ENCODE assay signal across 9 mouse cellular contexts in the genomic region with DNA sequence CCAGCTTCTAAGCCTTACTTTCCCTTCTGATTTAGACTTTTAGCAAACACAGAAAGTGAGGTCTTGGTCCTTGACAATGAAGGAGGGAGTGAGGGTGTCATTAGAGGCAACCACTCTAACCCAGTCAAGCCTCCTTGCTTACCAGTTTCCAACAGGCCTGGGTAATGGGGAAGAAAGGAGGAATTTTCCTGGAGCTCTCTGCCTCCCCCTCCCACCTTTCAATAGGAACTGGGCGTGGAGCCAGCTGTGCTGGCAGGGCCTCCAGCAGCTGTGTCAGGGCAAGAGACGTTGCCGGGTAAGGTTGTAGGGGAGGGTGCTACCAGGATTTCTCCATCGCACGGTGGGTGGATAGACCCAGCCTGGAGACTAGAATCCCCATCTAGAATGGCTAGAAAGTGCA. TPM values are rescaled to one million over a fixed set of nuclear protein-coding genes. Genes with fewer than 3 reads are reported as not detected.
A peak's percentile ranks its signal among the peaks of the same experiment; 100 is the strongest.
DNase-seq lines count a peak whose midpoint lies in the region; ATAC-seq lines count a peak whose summit lies in the region.
"Had no signal": no experiment of that assay in that cellular context is flagged by ENCODE, and none has a peak within 500 bp of the region (broad histone marks: within the 10 kb centered on the region; RNA-seq: fewer than 3 reads in every experiment).

No protein-coding gene starts in this region.

- peak; percentile 94 for DNase-seq in heart, adult 11 months
- no peak for DNase-seq in heart, adult 8-10 months (ENCODE audit: low spot score)
- no peak for DNase-seq in neural tube, embryonic 10.5 days (ENCODE audit: extremely low spot score, low spot score)
- DNase-seq in heart, postnatal 10 days: peak; percentile 75 to 78
- no peak for DNase-seq in left cerebral cortex, adult 11 months (ENCODE audit: low spot score)
- no peak for DNase-seq in cerebellum, adult 11-12 months

- no peak overlapping the region for H3K4me2 ChIP-seq in neural tube, embryonic 12.5 days (replicated peaks)
- H3K4me2 ChIP-seq in neural tube, embryonic 15.5 days: no peak overlapping the region

- no peak overlapping the region for H3K27ac ChIP-seq in neural tube, embryonic 12.5 days
- H3K27ac ChIP-seq in neural tube, embryonic 15.5 days (replicated peaks): peak overlapping the region; percentile 60

- H3K9ac ChIP-seq in neural tube, embryonic 12.5 days: no peak overlapping the region
- H3K9ac ChIP-seq in neural tube, embryonic 15.5 days (replicated peaks): no peak overlapping the region

- no peak overlapping the region for H3K4me3 ChIP-seq in neural tube, embryonic 12.5 days
- no peak overlapping the region for H3K4me3 ChIP-seq in neural tube, embryonic 15.5 days (replicated peaks)

- H3K36me3 ChIP-seq in neural tube, embryonic 12.5 days: peaks cover 37% of the 10 kb centered on the region
- peaks cover 40% of the 10 kb centered on the region for H3K36me3 ChIP-seq in neural tube, embryonic 15.5 days

- H3K27me3 ChIP-seq in neural tube, embryonic 12.5 days (replicated peaks): no peaks in the 10 kb centered on the region
- H3K27me3 ChIP-seq in neural tube, embryonic 15.5 days (replicated peaks): no peaks in the 10 kb centered on the region
- H3K27me3 ChIP-seq: CH12.LX had no signal

- H3K9me3 ChIP-seq in neural tube, embryonic 12.5 days: no peaks in the 10 kb centered on the region
- H3K9me3 ChIP-seq in neural tube, embryonic 15.5 days (replicated peaks): no peaks in the 10 kb centered on the region

- 0 out of 2 replicates have a peak, but pooled peaks have one; percentile 29 for ATAC-seq in neural tube, embryonic 12.5 days (ENCODE audit: low FRiP score, low read depth)
- ATAC-seq in neural tube, embryonic 15.5 days (ENCODE audit: low FRiP score): peak; percentile 60; the same call in 1 of the 2 replicates

- WGBS in neural tube, embryonic 12.5 days: 41% methylated on average over 5 of the region's 5 CpGs
- 37% methylated on average over 5 of the region's 5 CpGs for WGBS in neural tube, embryonic 15.5 days

- peaks cover 13% of the 10 kb centered on the region for H3K4me1 ChIP-seq in neural tube, embryonic 12.5 days
- H3K4me1 ChIP-seq in neural tube, embryonic 15.5 days: peaks cover 17% of the 10 kb centered on the region

- intact Hi-C loops in heart, postnatal 10 days (cut with DNase I): no loop called here

RNA-seq across cellular contexts. Expression of gene Tmod4, which starts 0.7 kb away (rescaled TPM):
- total RNA-seq in heart, adult 8-10 months (2022): 10 to 100 TPM; 35.7 to 43.4 (median 39.0) TPM
- 1.3 and 1.6 TPM in 2 replicates for polyA plus RNA-seq in neural tube, embryonic 12.5 days (2016; fragmentation: Nextera tagmentation; extraction: Ambion mirVana)
- 1 to 10 TPM; 9.6 to 9.9 TPM for total RNA-seq in heart, postnatal 10 days (2021)
- 1.3 and 1.5 TPM in 2 replicates for polyA plus RNA-seq in neural tube, embryonic 15.5 days (2015; fragmentation: Nextera tagmentation; extraction: Ambion mirVana)

RNA-seq across cellular contexts. Expression of gene Scnm1, which starts 8.8 kb away (rescaled TPM):
- 10 to 100 TPM; 29.0 to 39.4 (median 33.2) TPM for total RNA-seq in heart, adult 8-10 months (2022)
- 86.5 and 91.3 TPM in 2 replicates for polyA plus RNA-seq in neural tube, embryonic 12.5 days (2016; fragmentation: Nextera tagmentation; extraction: Ambion mirVana)
- 10 to 100 TPM; 28.9 to 34.9 TPM for total RNA-seq in heart, postnatal 10 days (2021)
- polyA plus RNA-seq in neural tube, embryonic 15.5 days (2015; fragmentation: Nextera tagmentation; extraction: Ambion mirVana): 86.7 and 88.4 TPM in 2 replicates

RNA-seq across cellular contexts. Expression of gene Lysmd1, which starts 8.9 kb away (rescaled TPM):
- 1 to 10 TPM; 4.8 to 5.4 (median 5.0) TPM for total RNA-seq in heart, adult 8-10 months (2022)
- 24.5 and 24.8 TPM in 2 replicates for polyA plus RNA-seq in neural tube, embryonic 12.5 days (2016; fragmentation: Nextera tagmentation; extraction: Ambion mirVana)
- total RNA-seq in heart, postnatal 10 days (2021): 1 to 10 TPM; 8.0 to 8.6 TPM
- polyA plus RNA-seq in neural tube, embryonic 15.5 days (2015; fragmentation: Nextera tagmentation; extraction: Ambion mirVana): 38.1 and 46.0 TPM in 2 replicates

RNA-seq across cellular contexts. Expression of gene Vps72, which starts 14.2 kb away (rescaled TPM):
- total RNA-seq in heart, adult 8-10 months (2022): 10 to 100 TPM; 27.9 to 35.3 (median 32.0) TPM
- polyA plus RNA-seq in neural tube, embryonic 12.5 days (2016; fragmentation: Nextera tagmentation; extraction: Ambion mirVana): 227 and 232 TPM in 2 replicates
- total RNA-seq in heart, postnatal 10 days (2021): 10 to 100 TPM; 39.0 to 53.0 TPM
- 142 and 151 TPM in 2 replicates for polyA plus RNA-seq in neural tube, embryonic 15.5 days (2015; fragmentation: Nextera tagmentation; extraction: Ambion mirVana)

RNA-seq across cellular contexts. Expression of gene Tnfaip8l2, which starts 17.2 kb away (rescaled TPM):
- total RNA-seq in heart, adult 8-10 months (2022): 1 to 10 TPM in 3 of 4 experiments, under 1 TPM in 1; 0.62 to 1.9 (median 1.5) TPM
- polyA plus RNA-seq in neural tube, embryonic 12.5 days (2016; fragmentation: Nextera tagmentation; extraction: Ambion mirVana): 2.7 and 3.3 TPM in 2 replicates
- 1 to 10 TPM; 1.7 to 1.8 TPM for total RNA-seq in heart, postnatal 10 days (2021)
- 3.0 and 5.6 TPM in 2 replicates for polyA plus RNA-seq in neural tube, embryonic 15.5 days (2015; fragmentation: Nextera tagmentation; extraction: Ambion mirVana)

Comparison
In these comparisons a context has a peak if more than half of its experiments do, and no peak if none do; other contexts are left out.
1. DNase-seq: peak in heart, adult 11 months (single experiment) and heart, postnatal 10 days (2 of 2); none in heart, adult 8-10 months (single experiment), neural tube, embryonic 10.5 days (single experiment), left cerebral cortex, adult 11 months (single experiment) and cerebellum, adult 11-12 months (single experiment).